Mouse (Mus musculus) CH12F3 (cell line): Measurements from ENCODE around the gene Col19a1.

ENCODE experiments used
- in situ Hi-C: fragments of 300-500 bp; cut with MboI; formaldehyde crosslinking; loops from 2 replicates; pipeline ENCODE4 v1.14.3; 2020; ENCODE audit warnings: low sequenced_read_pairs

Col19a1 gene

DNA sequence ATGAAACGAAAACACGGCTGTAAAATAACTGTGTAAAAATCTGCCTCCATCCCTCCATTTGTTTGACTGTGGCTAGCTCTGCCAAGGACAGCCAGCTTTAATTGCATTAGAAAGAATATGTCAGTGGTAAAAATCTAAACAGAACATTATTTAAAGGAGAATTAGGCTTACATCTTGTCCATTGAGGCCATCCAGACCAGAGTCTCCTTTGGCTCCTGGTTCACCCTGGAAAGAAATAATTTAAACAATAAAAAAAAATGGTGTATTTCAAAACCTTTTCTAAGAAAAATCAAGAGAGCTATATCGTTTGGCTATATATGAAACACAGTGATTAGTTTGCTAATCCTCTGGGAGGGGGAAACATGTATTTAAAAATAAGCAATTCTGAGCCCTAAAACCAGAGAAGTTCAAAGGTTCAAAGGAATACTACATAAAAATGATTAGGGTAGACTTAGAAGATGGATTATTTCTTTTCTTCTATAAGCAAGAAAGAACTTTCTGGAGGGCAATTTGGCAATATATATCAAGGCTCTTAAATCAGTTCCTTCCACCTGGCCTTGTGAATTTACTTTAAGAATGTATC lies 125.9 kb downstream of the Col19a1 start:
- in situ Hi-C loops: no loop called here

DNA sequence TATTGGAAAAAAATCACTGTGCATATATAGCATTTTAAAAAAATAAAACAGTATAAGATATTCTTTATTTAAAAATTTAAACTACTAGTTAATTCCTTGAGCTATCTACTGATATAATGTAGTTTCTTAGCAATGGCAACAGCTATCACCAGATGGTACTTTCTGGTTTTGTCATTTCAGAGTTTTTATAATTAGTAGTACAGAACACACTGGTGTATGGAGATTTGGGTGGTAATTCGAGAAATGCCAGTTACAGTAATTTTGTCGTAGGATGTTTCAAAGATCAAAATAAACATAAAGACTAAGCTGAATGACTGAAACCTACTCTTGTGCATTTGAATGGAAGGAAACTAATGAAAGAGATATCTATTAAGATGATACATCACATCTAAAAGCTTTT lies 129.3 kb downstream of the Col19a1 start:
- in situ Hi-C loops: no loop called here

DNA sequence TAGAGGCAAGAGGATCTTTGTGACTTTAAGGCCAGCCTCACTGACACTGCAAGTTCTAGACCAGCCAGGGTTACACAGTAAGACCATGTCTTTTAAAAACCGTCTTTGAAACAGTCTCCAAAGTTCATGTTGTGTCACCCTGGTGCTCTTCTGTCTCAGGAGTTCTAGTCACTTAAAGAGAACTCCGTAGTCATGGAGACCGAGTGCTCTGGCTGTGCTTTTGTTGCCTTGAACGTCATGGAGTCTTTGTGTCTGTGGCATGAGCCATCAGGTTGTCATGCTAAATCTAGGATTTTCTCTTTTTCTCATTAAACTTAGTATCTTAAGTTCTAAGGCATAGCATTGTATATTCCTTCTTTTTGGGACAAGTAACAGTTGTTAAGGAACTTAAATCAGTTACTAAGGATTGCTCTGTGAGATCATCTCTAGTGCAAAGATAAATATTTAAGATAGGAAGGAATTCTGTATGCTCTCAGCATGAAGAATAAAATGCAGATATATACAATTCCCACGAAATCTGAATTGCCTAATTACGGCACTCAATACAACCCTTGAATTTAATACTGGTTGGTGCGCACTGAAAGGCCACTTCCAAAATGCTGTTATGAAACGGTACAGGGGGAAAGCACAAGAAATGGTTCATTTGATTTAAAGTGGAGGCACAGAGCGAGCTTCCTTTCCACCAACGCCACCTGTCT lies 134.6 kb downstream of the Col19a1 start:
- in situ Hi-C loops: no loop called here

DNA sequence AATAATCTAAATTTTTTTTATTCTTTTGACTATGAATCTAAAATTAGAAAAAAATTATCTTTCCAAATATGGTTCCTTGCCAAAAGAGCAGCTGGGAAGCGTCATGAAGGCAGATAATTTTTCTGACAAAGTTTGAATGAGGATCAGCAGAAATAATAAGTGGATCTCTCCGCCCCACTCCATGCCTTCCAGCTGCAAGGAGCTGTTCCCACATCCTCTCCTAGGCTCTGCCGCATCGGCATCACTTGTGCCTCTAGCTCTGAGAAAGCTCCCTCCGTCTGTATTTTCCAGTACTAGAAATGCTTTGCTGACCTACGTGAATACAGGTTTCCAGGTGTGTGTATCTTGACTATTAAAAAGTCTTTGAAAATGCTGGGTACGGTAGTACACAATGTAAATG lies 135.1 kb downstream of the Col19a1 start:
- in situ Hi-C loops: no loop called here

DNA sequence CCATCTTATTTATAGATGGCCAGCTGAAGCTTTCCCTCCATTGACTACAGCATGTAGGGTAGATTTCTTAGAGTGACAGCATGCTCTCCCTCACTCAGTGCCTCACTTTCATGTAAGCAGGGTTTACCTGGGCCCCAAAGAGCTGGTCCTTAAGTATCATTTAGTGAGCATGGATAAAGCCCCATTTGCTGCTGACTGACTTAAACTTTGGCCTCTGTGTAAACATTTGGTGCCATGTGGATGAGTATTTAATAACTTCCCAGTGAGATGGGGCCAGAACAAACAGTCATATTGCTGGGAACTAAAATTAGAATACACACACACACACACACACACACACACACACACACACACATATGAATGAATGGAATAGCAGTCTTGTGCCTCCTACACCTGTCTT lies 149.8 kb downstream of the Col19a1 start:
- in situ Hi-C loops: no loop called here

DNA sequence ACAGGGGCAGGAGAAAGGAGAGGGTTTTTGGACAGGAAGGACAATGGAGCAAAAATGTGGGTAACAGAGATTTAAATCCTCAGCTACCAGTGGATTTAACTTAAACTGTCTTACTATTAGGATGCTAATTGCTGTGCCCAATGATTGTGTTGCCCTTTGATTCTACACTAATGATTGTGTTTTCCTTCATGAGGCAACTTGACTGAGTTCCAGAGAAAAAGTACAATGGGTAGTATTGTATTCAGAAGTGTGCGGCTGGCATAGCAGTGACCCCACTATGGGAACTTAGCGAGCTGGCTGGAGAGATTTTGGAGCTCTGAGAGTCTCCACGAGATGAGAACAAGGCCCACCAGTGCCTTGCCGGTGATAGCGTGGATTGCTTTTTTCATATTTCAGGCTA lies 159.0 kb downstream of the Col19a1 start:
- in situ Hi-C loops: no loop called here

DNA sequence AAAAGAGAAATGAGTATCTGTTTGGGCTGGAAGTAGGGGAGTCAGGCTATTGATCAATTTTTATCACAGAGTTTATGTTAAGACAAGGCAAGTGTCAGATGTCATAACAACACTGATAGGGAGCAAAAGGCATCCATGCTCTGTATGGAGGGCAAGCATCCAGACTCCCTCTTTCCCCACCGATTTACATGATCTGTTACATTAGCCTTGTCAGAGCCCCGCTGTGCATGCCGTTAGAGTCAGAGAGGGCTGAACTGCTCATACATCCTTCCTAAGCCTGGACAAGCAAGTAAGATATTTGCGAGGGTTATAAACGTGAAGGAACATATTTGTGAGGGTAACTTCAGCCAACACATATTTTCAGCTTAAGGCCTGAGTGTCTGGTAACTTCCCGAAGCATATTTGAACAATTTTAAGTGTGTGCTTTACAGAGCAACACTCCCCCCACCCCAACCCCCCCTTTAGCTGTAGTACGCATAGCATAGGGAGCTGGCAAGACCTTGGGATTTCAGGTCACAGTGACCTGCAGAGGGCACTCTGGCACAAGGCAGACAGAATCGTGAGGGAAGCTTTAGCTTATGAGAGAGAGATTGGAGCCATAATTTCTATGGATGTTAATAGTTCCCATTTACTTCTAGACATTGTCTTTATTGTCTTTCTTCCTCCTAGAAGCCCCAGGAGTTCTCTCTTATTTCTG lies 209.0 kb downstream of the Col19a1 start:
- in situ Hi-C loops: no loop called here

DNA sequence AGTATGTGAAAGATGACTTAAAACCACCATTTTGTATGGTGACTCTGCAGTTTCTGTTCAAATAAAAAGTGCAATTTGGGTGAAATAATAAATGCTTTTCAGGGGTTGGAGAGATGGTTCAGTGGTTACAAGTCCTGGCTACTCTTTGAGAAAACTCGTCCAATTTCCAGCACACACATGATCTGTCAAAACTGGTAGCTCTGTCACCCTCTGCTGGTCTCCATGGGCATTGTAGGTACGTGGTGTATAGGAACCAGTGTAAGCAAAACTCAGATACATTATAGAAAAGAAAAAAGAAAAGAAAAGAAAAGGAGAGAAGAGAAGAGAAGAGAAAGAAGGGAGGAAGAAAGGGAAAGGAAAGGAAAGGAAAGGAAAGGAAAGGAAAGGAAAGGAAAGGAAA lies 212.4 kb downstream of the Col19a1 start:
- in situ Hi-C loops: no loop called here

DNA sequence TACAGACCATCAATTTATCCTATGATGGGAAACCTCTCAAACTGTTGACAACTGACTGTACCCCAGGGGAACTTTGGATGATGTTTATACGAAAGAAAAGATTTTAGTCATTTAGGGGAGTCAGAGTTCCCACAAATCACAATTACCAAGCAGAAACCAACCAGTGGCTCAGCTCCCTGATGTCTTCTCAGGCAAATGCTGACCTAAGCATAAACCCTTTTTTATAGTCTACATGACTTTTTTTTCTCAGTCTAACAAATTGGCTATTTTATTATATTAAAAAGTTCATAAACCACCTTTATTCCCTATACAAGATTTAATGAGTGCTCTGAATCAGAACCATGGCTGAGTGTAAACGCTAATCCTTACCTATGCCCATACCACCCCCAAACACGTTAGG lies 213.6 kb downstream of the Col19a1 start:
- in situ Hi-C loops: no loop called here

DNA sequence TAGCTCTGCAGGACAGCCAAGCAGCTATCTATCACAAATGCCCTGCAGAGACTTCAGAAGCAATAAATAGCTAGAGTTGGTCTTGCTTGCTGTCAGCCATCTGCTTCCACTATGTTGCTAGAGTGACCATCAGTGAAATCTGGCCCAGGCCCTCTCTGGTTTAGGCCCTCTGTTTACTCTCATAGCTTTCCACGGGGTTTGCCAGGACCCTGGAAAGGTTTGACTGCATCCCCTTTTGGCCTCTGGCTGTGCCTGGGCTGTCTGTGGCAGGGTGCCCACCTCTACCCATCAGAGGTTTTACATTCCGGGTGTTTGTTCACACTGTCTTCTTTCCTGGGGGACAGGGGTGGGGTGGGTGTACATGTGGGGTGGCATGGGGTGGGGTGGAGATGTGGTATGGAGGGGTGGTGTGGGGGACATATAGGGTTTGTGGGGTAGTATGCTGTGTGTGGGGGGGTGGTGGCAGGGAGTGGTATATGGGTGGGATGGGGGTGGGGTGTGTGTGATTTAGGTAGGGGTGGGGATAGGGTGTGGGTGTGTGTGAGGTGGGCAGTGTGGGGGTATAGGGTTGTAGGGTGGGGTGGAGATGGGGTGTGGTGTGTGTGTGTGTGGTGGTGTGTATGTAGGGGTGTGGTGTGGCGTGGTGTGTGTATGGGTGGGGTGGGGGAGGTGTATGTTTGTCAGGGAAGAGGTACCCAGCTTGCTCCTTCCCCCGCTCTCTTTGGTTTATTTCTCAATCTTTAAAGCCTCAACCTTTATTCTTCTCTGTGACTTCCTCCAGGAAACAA lies 214.6 kb downstream of the Col19a1 start:
- in situ Hi-C loops: no loop called here

DNA sequence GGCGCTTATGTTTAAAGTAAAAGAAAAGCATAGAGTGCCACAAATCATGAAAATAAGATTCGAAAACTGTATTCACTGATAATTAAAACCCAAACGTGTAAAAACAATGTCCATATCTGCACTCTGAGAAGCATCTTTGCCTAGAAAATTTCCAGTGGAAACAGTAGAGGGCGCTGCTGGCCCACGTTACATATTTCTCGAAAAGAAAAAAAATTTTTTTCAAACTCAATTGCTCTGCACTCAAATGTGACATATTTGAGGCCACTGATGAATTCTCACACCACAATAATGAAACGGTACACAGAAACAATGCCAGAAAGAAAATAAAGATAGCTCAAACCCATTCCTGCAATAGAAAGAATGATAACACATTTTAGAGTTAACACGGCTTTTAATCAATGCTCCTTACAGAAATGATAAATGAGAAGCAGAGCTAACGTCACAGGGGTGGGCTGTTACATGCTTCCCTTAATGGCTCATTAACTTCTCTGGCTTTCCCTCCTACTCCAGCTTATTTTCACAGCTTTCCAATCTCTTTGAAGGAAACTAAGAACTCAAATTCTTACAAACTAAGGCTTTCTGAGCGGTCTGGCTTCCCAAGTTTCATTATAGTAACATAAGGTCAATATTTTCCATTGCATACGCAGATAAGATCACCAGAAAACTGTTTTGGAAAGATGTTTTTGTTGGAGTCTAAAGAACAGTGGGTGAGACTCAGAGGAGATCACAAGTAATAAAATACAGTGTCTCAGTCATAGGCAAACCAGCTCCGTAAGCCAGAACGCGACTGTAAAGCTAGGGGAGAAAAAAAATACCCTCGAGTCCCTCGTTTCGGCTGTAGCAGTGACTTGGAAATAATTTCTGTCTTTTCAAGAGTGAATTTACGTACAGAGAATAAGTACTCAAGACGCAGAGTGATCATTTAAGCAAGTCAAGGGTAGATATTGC lies 219.4 kb downstream of the Col19a1 start:
- in situ Hi-C loops: no loop called here

DNA sequence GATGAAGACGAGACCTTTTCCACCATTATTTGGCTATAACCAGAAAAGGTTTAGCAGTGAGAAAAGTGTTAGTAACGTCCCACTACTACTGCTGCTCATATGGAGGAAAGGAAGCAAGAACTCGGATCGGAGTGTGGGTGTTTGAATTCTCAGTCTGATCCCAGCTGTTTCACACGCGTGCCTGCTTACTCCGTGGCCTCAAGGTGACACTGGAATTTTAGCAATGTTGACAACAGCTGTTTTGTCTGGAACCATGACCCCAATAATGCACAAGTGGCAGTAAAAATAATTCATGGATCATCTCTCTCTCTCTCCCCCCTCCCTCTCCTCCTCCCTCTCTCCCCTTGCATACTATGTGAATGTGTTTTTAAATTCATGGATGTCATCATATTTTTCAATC lies 222.5 kb downstream of the Col19a1 start:
- in situ Hi-C loops: no loop called here

DNA sequence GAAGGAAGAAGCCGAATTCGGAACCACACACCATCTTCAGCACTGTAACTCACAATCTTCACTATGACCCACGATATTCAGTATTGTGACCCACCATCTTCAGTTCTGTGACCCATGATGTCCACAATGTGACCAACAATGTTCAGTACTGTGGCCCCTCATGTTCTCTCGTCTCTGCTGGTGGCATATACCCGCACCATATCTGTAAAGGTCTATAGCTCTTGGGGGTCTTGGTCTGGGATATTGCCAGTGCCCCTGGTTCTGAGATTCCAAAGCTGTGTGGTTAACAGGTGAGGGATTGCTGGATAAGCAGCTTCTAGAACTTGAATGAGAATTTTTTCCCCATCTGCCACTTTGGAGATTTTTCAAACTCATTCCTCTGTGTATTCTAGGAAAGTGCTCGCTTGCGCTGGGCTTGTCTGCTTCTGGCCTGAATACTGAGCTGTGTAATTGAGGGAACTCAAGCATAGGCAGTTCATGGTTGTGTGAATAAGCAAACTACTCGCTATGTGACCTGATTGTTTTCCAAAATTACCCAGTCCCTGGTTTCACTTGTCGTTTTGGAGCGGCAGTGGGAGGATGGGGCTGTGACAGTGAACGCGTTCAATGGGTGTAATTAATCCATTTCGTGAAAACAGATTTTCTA lies 225.2 kb downstream of the Col19a1 start:
- in situ Hi-C loops: no loop called here

DNA sequence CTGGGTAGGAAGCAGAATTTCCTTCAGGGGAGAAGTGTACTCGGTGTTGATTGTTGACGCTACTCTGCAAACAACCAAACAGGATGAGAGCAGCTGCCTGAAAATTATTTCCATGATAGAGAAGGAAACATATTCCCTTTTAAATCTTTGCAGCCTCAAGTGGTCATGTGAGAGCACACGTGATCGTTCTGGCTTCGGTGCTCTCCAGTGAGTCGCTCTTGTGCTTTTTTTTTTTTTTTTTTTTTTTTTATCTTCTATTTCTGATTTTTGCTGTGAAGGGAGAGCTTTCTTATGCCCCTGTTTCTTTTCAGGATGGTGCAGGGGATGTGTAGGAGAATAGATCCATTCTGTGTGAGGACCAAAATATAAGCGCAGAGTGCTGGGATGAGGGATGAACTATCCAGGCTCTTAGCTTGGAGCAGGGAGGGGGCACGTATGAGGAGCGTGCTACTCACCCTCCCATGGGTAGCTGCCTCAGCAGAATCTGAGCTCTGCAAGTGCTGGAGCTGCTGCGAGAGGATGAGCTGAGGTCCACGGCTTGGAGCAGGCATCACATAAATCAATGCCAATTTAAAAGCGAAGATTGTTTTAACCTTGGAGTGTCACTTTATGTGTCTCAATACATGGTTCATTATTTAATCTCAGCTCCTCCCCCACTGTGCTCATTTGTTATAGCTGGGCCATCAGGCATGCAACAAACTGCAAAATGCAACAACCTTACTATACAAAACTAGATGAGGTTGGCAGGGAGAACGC lies 237.6 kb downstream of the Col19a1 start:
- in situ Hi-C loops: no loop called here

DNA sequence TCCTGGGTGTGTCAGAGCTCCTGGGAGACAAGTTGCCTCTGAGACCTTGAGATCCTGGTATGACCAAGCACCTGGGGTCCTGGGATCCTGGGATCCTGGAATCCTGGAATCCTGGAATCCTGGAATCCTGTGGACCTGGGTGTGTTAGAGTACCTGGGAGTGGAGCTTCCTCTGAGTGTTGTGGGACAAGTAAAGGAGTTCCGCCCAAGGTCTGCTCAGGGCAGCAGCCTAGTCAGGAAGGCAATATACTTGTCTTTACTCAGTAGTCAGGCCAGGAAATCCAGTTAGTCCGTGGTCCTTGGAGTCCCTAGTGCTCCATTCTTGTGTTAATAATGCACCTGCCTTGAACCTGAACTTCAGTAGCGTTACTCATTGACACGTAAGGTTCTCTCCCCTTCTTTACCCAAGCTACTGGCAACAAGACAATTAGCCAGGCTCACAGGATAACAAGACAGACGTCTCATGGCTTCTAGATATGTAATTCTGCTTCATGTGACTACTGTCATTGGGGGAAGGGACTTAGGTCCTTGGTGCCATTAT lies 239.6 kb downstream of the Col19a1 start:
- in situ Hi-C loops: no loop called here

DNA sequence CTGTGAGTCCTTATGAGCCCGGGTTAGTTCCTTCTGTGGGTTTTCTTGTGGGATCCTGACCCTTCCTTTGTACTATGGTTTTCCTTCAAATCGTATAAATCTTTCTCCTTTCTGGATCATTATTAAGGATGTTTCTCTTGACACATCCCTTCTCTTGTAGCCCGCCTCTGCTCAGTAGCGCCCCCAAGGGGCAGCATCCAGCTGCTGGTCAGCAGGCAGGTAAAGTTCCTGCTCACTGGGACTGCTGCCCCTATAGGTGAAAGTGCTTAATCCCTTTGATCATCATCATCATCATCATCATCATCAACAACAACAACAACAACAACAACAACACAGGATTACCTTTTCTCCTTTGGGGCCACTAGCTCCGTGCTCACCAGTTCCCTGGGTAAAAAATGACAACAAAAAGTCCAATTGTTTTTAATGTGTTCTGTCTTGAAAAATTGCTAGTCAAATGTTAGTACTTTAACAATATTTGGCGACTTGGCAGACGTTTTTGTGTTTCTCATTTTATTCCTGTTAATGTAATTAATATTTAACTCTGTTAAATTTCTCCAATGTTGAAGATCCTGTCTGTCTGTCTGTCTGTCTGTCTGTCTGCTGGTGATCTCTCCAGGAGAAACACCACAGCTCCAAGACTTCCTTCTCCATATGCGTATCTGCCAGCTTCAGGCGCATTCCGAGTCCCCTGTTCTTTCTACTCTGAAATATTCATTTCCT lies 249.6 kb downstream of the Col19a1 start:
- in situ Hi-C loops: no loop called here

DNA sequence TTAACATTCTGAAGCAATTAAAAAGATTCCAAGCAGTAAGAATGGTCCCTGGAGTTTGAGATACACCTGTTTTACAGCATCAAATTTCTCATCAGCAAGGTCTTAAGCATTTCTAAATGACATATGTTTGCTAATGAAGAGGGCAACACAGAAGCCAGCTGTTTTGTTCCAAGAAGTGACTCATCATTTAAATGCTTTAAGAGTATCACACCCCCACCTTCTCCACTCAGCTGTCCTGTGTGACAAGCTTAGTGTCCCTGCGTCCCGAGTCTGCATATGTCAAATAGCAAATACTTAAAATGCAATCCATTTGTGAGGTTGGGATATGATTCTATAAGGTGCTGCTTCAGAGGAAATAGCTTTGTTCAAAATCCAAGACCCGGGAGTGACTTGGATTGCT lies 251.2 kb downstream of the Col19a1 start:
- in situ Hi-C loops: no loop called here

DNA sequence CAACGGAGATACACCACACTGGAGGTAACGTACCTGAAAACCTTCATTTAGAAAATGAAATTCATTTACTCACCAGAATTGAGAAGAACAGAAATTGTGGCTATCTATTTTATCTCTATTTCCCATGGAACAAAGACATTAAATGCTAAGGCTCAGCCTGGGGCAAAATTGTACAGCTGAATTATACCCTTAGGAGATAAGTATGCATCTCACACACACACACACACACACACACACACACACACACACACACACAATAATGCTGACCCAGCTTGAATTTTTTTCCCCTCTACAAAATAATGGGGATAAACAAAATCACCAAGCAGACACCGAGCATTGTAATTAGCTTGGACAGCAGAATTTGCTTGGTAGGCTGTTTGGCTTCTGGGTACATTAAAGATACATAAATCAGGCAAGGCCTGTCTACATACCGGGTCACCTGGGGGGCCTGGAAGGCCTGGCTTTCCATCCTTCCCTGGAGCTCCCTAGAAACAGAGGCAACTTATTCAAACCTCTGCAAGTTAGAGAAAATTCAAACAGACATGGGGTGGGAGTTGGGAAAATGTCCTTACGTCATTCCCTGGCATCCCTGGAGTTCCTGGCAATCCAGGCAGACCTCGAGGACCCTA lies 270.2 kb downstream of the Col19a1 start:
- in situ Hi-C loops: no loop called here
